Mouse (Mus musculus) liver, embryonic 16.5 days (tissue): Measurements from ENCODE around the gene Krtap12-1. TPM values are rescaled to one million over a fixed set of nuclear protein-coding genes. Genes with fewer than 3 reads are reported as not detected.
"Not testable (repeated sequence)": the region's sequence is repeated elsewhere in the genome, so short reads cannot be mapped to it uniquely, and the experiment has no call there.

Source experiments
- ATAC-seq: fragments of 200-750 bp; cut with Nextera tagmentation; 2 replicates; pipeline ENCODE4 v1.8.0; 2017; ENCODE audit warnings: low read depth, mild to moderate bottlenecking, moderate number of reproducible peaks, moderate library complexity
- H3K27ac ChIP-seq: fragments of 300-500 bp; sonication (generic); 2 replicates; pipeline ENCODE4 v1.5.1; 2014; ENCODE audit warnings: mild to moderate bottlenecking, low read length
- H3K27me3 ChIP-seq: fragments of 300-500 bp; sonication (generic); 2 replicates; pipeline ENCODE4 v1.6.1; 2014; ENCODE audit warnings: low read depth, low read length, mixed read lengths; ENCODE audit not compliant: control insufficient read depth, insufficient read depth
- H3K36me3 ChIP-seq: fragments of 300-500 bp; sonication (generic); 2 replicates; pipeline ENCODE4 v1.6.1; 2014; ENCODE audit warnings: mild to moderate bottlenecking; ENCODE audit not compliant: control insufficient read depth, insufficient read depth
- H3K4me1 ChIP-seq: fragments of 300-500 bp; sonication (generic); 2 replicates; pipeline ENCODE4 v1.6.1; 2014; ENCODE audit warnings: low read depth, low read length, mixed read lengths; ENCODE audit not compliant: control insufficient read depth
- H3K4me2 ChIP-seq: fragments of 300-500 bp; sonication (generic); 2 replicates; pipeline ENCODE4 v1.6.1; 2014; ENCODE audit warnings: low read depth, low read length, mixed read lengths
- H3K4me3 ChIP-seq: fragments of 300-500 bp; sonication (generic); 2 replicates; pipeline ENCODE4 v1.5.1; 2014; ENCODE audit warnings: low read depth, mild to moderate bottlenecking, low read length
- H3K9ac ChIP-seq: fragments of 300-500 bp; sonication (generic); 2 replicates; pipeline ENCODE4 v1.6.1; 2014; ENCODE audit warnings: low read depth, low read length
- H3K9me3 ChIP-seq: fragments of 300-500 bp; sonication (generic); replicated peaks from 2 replicates; pipeline ENCODE4 v1.6.1; 2016; ENCODE audit warnings: low read length; ENCODE audit not compliant: control insufficient read depth
- WGBS: fragments of 180-500 bp; shearing (Covaris S2); extraction: QIAGEN DNeasy Blood & Tissue Kit; methylation state at CpG from one replicate; pipeline ENCODE4 v1.1.7; 2014; ENCODE audit not compliant: insufficient replicate concordance; 5-methylcytosine and 5-hydroxymethylcytosine counted together
- polyA plus RNA-seq: library from polyadenylated mRNA; unstranded; fragments of >200 nt; fragmentation: Nextera tagmentation; extraction: Ambion mirVana; gene quantifications from 2 replicates; pipeline ENCODE4 v1.2.1, GENCODE M21; 2015

Krtap12-1 gene
- polyA plus RNA-seq, 1 experiment from 2014 or later, result not detected

- not testable (repeated sequence) for H3K27ac ChIP-seq, H3K4me2 ChIP-seq, H3K9me3 ChIP-seq, H3K27me3 ChIP-seq, H3K4me3 ChIP-seq, H3K36me3 ChIP-seq, H3K4me1 ChIP-seq, H3K9ac ChIP-seq, ATAC-seq
- WGBS, result no CpG with 5 or more reads among the region's 1 CpGs
These were observed 39.2 kb downstream of the Krtap12-1 start, which contains the start of gene Gm3233 for GRCm38 (mm10) chr10:77759582-77759981. Gm3233 (minus strand) TSS chr10:77759682.

- no peak for ATAC-seq
- Histone ChIP-seq H3K27me3 (no peaks in the 10 kb centered on the region), H3K4me2 (no peak overlapping the region), H3K9me3 (no peaks in the 10 kb centered on the region), H3K4me3 (no peak overlapping the region), H3K36me3 (no peaks in the 10 kb centered on the region), H3K4me1 (no peaks in the 10 kb centered on the region), H3K9ac (no peak overlapping the region), H3K27ac (no peak overlapping the region)
- 67% methylated on average over 1 of the region's 1 CpGs for WGBS
These were observed 49.3 kb downstream of the Krtap12-1 start for GRCm38 (mm10) chr10:77769727-77770126.

Other genes with a start within 250 kb of the Krtap12-1 start
- 12.1 and 13.8 TPM in 2 replicates for gene Fam207a, start 204.8 kb upstream of the Krtap12-1 start, polyA plus RNA-seq
- gene Itgb2, start 190.3 kb upstream of the Krtap12-1 start, polyA plus RNA-seq, result 18.2 and 20.6 TPM in 2 replicates
- gene Pttg1ip, start 138.9 kb upstream of the Krtap12-1 start, polyA plus RNA-seq, result 87.3 and 94.5 TPM in 2 replicates
- 82.3 and 92.2 TPM in 2 replicates for gene Sumo3, start 114.5 kb upstream of the Krtap12-1 start, polyA plus RNA-seq
- 0.61 TPM in 1 of 2 replicates, not detected in the other for gene Gm49325, start 114.4 kb upstream of the Krtap12-1 start, polyA plus RNA-seq
- gene Ube2g2, start 98.3 kb upstream of the Krtap12-1 start, polyA plus RNA-seq, result 43.7 and 46.3 TPM in 2 replicates
- 0.05 TPM in 1 of 2 replicates, not detected in the other for gene Tspear, start 34.0 kb upstream of the Krtap12-1 start, polyA plus RNA-seq
- gene Gm19402, start 29.8 kb upstream of the Krtap12-1 start, polyA plus RNA-seq, result not detected in 2 replicates
- gene Gm9508, start 23.4 kb upstream of the Krtap12-1 start, polyA plus RNA-seq, result not detected in 2 replicates
- gene Gm10272, start 14.0 kb upstream of the Krtap12-1 start, polyA plus RNA-seq, result not detected in 2 replicates
- not detected in 2 replicates for gene Gm10024, start 9.1 kb upstream of the Krtap12-1 start, polyA plus RNA-seq
- not detected in 2 replicates for gene Gm10142, start 4.8 kb upstream of the Krtap12-1 start, polyA plus RNA-seq
- gene Gm10100, start 5.9 kb downstream of the Krtap12-1 start, polyA plus RNA-seq, result not detected in 2 replicates
- not detected in 2 replicates for gene Gm18596, start 22.0 kb downstream of the Krtap12-1 start, polyA plus RNA-seq
- gene Gm9736, start 30.8 kb downstream of the Krtap12-1 start, polyA plus RNA-seq, result not detected in 2 replicates
- gene Gm3233, start 39.1 kb downstream of the Krtap12-1 start, polyA plus RNA-seq, result not detected in 2 replicates
- not detected in 2 replicates for gene Gm3238, start 50.7 kb downstream of the Krtap12-1 start, polyA plus RNA-seq
- gene Gm7138, start 56.3 kb downstream of the Krtap12-1 start, polyA plus RNA-seq, result not detected in 2 replicates
- not detected in 2 replicates for gene Gm3250, start 61.9 kb downstream of the Krtap12-1 start, polyA plus RNA-seq
- not detected in 2 replicates for gene Gm7137, start 67.6 kb downstream of the Krtap12-1 start, polyA plus RNA-seq
- not detected in 2 replicates for gene Gm9639, start 74.5 kb downstream of the Krtap12-1 start, polyA plus RNA-seq
- not detected in 2 replicates for gene Gm19668, start 78.5 kb downstream of the Krtap12-1 start, polyA plus RNA-seq
- not detected in 2 replicates for gene Gm9507, start 91.2 kb downstream of the Krtap12-1 start, polyA plus RNA-seq
- gene Gm2696, start 94.1 kb downstream of the Krtap12-1 start, polyA plus RNA-seq, result not detected in 2 replicates
- not detected in 2 replicates for gene Krtap10-4, start 106.5 kb downstream of the Krtap12-1 start, polyA plus RNA-seq
- not detected in 2 replicates for gene Krtap10-10, start 115.3 kb downstream of the Krtap12-1 start, polyA plus RNA-seq
- gene Gm36176, start 126.2 kb downstream of the Krtap12-1 start, polyA plus RNA-seq, result not detected in 2 replicates
- not detected in 2 replicates for gene Gm10318, start 132.3 kb downstream of the Krtap12-1 start, polyA plus RNA-seq
- not detected in 2 replicates for gene Gm3285, start 141.4 kb downstream of the Krtap12-1 start, polyA plus RNA-seq
- gene Lrrc3, start 181.9 kb downstream of the Krtap12-1 start, polyA plus RNA-seq, result 16.5 and 18.6 TPM in 2 replicates
- 2.7 and 3.0 TPM in 2 replicates for gene Trpm2, start 250.0 kb downstream of the Krtap12-1 start, polyA plus RNA-seq